Mouse (Mus musculus): ENCODE results near the gene Ndufaf2.

DNA sequence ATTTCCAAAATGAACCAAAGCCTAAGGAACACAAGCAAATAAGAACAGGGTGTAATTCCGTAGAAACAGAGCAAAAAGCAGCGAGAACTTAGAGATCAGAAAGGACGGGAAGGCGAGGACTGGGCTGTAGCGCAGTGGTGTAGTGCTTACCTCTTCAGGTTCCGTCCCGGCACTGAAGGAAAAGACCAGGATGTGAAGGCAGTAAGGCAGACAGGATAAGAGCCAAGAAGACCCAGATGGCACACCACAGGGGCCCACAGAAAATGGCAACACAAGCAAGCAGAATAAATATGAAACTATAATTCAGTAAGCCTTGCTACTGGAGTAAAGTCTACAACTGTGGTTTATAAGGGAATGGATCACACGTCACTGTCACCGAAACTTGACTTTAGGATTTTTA lies 5.5 kb upstream of the Ndufaf2 start:
- TF ChIP-seq TAL1 (conservative IDR thresholded peaks at IDR 0.05; ENCODE audit: low read depth, low read length) (no peak), CTCF (IDR thresholded peaks at IDR 0.05; ENCODE audit: low read depth, low read length) (no peak), GATA1 (IDR thresholded peaks at IDR 0.05; ENCODE audit: borderline replicate concordance, low read length) (no peak), POLR2AphosphoS5 (IDR thresholded peaks at IDR 0.05; ENCODE audit: insufficient replicate concordance, low read depth, low read length) (no peak)
